Mouse (Mus musculus) urinary bladder, postnatal 14 days (tissue): ENCODE results near the gene Fut1.
A peak's percentile ranks its signal among the peaks of the same experiment; 100 is the strongest.

Experiments
- DNase-seq: peaks from one replicate; pipeline ENCODE4 v3.0.0; 2021; ENCODE audit warnings: low spot score

Fut1 gene

DNA sequence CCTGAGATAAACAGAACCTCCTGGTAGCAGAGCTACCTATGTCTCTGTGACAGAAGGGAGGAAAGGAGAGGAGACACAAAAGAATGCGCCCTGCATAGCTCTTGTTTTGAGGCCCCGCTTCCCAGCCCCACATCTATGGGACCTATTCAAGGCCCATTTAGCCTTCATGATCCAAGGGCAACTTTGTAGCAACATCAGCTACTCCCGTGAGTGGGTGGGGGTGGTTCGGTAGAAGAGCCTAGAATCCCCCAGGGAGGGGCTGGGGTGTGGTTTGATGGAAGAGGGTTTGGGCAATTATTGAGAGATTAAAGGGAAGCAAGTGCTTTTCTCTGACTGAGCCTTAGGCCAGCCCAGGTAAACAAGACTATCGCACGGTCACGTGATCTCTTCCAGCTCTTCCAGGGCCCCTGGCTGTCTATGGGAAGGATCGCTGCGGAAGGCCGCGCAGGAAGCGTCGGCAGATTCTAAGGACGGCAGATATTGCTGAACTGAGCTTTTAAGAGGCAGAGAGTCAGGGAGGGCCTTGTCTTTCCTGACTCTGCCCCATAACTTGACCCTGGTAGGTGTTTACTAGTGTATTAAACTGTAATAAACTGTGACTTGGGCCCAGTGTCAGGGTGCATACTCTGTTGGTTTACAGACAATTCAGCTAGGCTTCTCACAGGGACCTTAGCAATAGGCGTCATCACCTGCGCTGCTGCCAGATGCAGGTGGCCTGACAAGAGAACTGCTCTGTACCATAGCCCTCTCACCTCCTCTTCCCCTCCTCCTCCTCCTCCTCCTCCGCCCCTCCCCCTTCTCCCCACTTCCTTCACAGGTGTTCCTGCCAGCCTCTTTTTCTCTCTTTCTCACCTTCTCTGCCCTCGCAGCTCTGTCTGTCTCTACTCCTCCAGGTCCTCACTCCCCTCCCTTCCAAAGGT lies 17.9 kb upstream of the Fut1 start:
- no peak for DNase-seq

GRCm38 (mm10) chr7:45605704-45606289 lies 11.3 kb upstream of the Fut1 start:
- no peak for DNase-seq

GRCm38 (mm10) chr7:45609511-45609910 lies 7.6 kb upstream of the Fut1 start:
- DNase-seq, result no peak

DNA sequence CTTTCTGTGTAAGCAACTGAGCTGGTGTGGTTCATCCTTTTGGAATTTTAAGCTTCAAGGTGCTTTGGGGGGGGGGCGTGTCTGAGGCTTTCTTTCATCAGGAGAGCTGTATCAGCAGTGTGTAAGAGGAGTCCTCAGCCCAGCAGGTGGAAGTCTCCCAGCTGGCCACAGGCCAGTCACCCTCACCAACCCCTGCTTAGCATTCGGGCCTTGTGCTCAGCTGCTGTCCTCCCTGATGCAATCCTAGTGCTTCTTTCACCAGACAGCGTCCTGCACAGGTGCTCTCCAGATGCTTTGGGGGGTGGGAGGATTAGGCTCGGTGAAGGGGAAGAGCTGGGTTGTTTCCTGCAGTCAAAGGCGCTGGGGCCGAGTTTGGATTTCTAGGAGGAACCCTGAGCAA lies 812 bp upstream of the Fut1 start:
- DNase-seq, result no peak

DNA sequence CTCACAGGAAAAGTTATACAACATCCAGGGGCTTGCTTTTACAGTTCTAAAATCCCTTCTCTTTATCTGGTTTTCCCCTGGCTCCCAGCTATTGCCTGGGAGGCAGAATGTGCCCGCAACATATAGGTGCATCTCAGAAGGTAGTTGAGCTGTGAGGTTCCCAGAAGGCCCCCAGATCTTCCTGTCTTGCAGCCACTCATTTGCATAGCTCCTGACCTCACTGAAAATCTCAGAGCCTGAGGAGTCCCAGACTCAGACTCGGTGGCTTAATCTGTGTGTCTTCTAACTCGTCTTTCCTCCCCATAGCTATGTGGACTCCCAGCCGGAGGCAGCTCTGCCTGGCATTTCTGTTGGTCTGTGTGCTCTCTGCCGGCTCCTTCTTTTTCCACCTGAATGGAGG lies 1.2 kb downstream of the Fut1 start:
- DNase-seq, result no peak

GRCm38 (mm10) chr7:45619592-45619991 lies 2.5 kb downstream of the Fut1 start:
- no peak for DNase-seq

- DNase-seq, result no peak
Observed at GRCm38 (mm10) chr7:45621443-45621842, 4.4 kb downstream of the Fut1 start, which contains the start of gene Izumo1. TSS of gene Izumo1 (plus strand) at chr7:45621811.

GRCm38 (mm10) chr7:45623507-45623906 lies 6.4 kb downstream of the Fut1 start:
- DNase-seq, result no peak

DNA sequence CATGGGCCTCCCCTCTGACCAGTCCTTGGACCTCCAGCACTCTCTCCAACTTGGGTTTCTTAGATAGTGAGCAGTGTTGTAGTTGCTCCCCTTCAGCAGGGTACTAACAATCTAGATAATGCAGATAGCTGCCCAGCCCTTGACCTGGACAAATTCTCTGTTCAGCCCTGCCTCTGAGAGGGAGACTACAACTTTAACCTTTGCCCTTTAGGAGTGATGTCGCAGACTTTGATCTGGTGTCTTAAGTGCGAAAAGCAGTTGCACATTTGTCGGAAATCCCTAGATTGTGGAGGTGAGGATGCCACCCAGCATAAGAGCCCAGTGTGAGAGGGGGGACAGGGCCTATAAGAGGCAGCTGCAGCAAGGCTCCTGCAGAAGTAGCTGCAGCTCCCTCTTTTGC lies 7.6 kb downstream of the Fut1 start:
- DNase-seq, result no peak

DNA sequence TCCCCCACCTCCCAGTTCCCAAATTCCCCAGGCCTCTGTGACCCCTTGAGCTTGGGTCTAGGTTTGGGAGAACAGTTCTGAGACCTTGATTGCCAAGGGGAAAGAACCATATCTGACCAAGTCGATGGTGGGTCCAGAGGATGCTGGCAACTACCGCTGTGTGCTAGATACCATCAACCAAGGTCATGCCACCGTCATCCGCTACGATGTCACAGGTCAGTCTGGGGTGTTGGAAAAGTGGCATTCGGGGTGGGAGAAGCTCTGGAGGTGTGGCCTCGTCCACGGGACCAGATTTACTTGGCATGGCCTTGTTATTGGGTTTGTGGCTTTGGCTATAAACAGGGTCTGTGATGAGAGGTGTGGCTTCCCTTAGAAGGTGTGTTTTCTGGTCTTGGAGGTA lies 8.4 kb downstream of the Fut1 start:
- DNase-seq, result no peak

GRCm38 (mm10) chr7:45626571-45627076 lies 9.5 kb downstream of the Fut1 start:
- DNase-seq, result no peak

GRCm38 (mm10) chr7:45627261-45627660 lies 10.2 kb downstream of the Fut1 start, which contains the start of gene Rasip1:
TSS of gene Rasip1 (plus strand) at chr7:45627488.
- DNase-seq, result no peak

GRCm38 (mm10) chr7:45628364-45629294 lies 11.5 kb downstream of the Fut1 start:
- peak; percentile 94 for DNase-seq

DNA sequence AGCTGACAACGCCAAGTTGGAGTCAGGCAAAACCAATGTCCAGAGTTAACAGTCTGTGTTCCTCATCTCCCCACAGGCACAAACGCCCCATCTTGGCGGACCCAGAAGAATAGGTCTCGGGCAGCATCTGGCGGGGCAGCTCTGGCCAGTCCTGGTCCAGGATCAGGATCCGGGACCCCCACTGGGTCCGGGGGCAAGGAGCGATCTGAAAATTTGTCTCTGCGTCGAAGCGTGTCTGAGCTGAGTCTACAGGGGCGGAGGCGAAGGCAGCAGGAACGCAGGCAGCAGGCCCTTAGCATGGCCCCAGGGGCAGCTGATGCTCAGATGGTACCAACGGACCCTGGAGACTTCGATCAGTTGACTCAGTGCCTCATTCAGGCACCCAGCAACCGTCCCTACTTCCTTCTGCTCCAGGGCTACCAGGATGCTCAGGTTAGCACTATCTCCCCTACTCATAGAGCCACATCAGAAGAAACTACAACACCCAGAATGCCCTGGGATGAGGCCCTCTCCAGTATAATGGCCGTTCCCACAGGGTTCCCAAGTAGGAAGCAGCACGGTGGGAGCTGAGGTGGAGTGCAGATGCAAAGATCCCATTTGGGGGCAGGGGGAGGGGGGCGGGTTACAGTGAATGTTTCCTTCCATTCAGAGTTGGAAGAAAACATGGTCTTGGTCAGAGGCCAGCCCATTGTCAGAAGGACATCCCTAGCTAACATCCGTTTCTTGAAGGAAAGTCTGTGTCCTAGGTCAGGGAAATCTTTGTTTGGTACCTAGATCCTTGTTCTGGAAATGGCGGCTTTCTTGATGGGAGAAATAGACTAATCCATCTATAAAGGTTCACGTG lies 13.2 kb downstream of the Fut1 start:
- DNase-seq, result no peak

DNA sequence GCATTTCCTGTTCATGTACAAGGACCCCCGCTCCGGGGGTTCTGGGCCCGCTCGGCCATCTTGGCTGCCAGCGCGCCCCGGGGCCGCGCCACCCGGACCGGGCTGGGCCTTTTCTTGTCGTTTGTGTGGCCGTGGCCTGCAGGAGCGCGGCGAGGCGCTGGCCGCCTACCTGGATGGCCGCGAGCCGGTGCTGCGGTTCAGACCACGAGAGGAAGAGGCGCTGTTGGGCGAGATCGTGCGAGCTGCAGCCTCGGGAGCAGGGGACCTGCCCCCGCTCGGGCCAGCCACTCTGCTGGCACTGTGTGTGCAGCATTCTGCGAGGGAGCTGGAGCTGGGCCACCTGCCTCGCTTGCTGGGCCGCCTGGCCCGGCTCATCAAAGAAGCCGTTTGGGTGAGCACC lies 15.4 kb downstream of the Fut1 start:
- no peak for DNase-seq

GRCm38 (mm10) chr7:45634946-45635681 lies 18.0 kb downstream of the Fut1 start:
- no peak for DNase-seq

DNA sequence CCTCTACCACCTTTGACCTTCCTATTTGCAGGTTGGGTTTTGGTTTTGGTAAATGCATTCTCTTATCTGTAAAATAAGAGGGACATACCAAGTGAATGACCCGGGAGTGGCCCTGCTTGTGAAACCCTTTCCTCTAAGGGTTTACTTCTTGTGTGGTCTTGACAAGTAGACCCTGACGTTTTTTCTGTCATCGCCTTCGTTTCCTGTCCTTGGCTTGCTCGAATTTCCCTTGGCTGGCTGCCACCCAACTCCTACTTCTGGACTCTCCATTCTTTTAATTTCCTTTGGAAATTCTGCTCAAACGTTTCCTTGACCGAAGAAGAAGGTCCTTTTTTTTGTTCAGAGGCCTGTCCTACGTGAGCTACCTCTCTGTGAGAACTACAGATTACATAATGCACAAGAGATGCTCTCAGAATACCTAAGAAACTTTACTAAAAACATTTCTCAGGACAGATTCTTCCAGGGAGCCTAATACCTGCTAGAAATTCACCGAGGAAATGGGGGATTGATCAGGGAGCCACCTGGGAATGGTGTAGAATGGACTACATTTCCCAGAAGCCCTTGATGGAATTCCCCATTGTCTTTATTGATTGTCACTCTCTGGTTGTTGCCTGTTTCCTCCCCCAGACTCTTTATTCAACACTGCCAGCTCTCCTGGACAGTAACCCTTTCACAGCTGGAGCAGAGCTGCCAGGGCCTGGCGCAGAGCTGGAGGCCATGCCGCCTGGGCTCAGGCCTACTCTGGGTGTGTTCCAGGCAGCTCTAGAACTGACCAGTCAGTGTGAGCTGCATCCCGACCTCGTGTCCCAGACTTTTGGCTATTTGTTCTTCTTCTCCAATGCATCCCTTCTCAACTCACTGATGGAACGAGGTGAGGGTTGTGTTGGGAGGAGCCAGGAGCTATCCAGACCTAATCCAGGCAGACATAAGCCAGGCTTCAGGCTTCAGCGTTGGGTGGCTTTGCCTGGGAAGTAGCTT lies 18.9 kb downstream of the Fut1 start:
- DNase-seq, result no peak

DNA sequence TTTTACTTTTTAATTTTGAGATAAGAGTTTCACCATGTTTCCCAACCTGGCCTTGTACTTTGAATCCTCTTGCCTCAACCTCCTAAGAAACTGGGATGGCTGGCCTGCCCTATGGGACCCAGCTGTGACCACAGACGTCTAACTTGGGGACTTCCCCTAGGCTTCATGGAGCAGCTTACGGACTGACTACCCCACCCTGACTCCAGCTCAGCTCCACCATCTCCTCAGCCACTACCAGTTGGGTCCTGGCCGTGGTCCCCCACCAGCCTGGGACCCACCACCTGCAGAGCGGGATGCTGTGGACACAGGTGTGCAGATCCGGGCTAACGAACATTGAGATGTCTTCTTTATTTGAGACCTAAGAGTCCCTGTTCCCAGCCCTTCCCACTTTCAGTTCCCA lies 20.6 kb downstream of the Fut1 start:
- no peak for DNase-seq
